Mouse (Mus musculus) layer of hippocampus, postnatal 25 days (tissue): ENCODE data around the gene Creb1. TPM values are rescaled to one million over a fixed set of nuclear protein-coding genes. Genes with fewer than 3 reads are reported as not detected.

Experiments
- total RNA-seq, 2 experiments: library from RNA; stranded (reverse); gene quantifications; 2 replicates each; pipeline ENCODE4 v1.2.3; 2021

Creb1 gene
- total RNA-seq, 2 experiments from 2014 or later, result 48.8 to 51.7 TPM

Other genes with a start within 250 kb of the Creb1 start
- gene Mettl21a, start 84.6 kb downstream of the Creb1 start, total RNA-seq, result 10 to 100 TPM in 1 of 2 experiments, 1 to 10 TPM in 1; 9.4 to 10.4 TPM
- gene Ccnyl1, start 157.8 kb downstream of the Creb1 start, total RNA-seq, result 10 to 100 TPM; 14.4 to 19.5 TPM
- gene Fzd5, start 205.1 kb downstream of the Creb1 start, total RNA-seq, result 1 to 10 TPM in 1 of 2 experiments, under 1 TPM in 1; 0.79 to 1.0 TPM